Mouse (Mus musculus): Measurements from ENCODE around the gene Pde8b. TPM values are rescaled to one million over a fixed set of nuclear protein-coding genes. Genes with fewer than 3 reads are reported as not detected.

Gene Pde8b
- polyA plus RNA-seq, 1 experiment = 0.88 TPM

- 87% methylated on average over 4 of the region's 4 CpGs for WGBS
- Histone ChIP-seq H3K4me1 (replicated peaks; ENCODE audit: control insufficient read depth, insufficient read depth, low read length) (no peaks in the 10 kb centered on the region), H3K4me3 (ENCODE audit: control insufficient read depth, insufficient read depth, low read length) (no peak overlapping the region), H3K27me3 (ENCODE audit: control insufficient read depth, insufficient read depth, low read length) (no peaks in the 10 kb centered on the region), H3K27ac (ENCODE audit: control insufficient read depth, insufficient read depth, low read length) (no peak overlapping the region), H3K36me3 (ENCODE audit: control insufficient read depth, insufficient read depth, low read length) (no peaks in the 10 kb centered on the region)
- DNase-seq = no peak
- TF ChIP-seq CTCF (IDR thresholded peaks at IDR 0.05; ENCODE audit: borderline replicate concordance, control insufficient read depth, extremely low read depth, insufficient read depth, low read length, poor library complexity) (no peak), POLR2A (IDR thresholded peaks at IDR 0.05; ENCODE audit: control insufficient read depth, extremely low read depth, insufficient read depth, low read length, poor library complexity) (no peak)
Observed at GRCm38 (mm10) chr13:95131848-95132247, 118.3 kb downstream of the Pde8b start.

- Histone ChIP-seq H3K4me3 (ENCODE audit: control insufficient read depth, insufficient read depth, low read length) (no peak overlapping the region), H3K36me3 (ENCODE audit: control insufficient read depth, insufficient read depth, low read length) (no peaks in the 10 kb centered on the region), H3K4me1 (replicated peaks; ENCODE audit: control insufficient read depth, insufficient read depth, low read length) (no peaks in the 10 kb centered on the region), H3K27me3 (ENCODE audit: control insufficient read depth, insufficient read depth, low read length) (no peaks in the 10 kb centered on the region), H3K27ac (ENCODE audit: control insufficient read depth, insufficient read depth, low read length) (no peak overlapping the region)
- 62% methylated on average over 1 of the region's 1 CpGs for WGBS
- TF ChIP-seq CTCF (IDR thresholded peaks at IDR 0.05; ENCODE audit: borderline replicate concordance, control insufficient read depth, extremely low read depth, insufficient read depth, low read length, poor library complexity) = no peak
- no peak for TF ChIP-seq POLR2A (IDR thresholded peaks at IDR 0.05; ENCODE audit: control insufficient read depth, extremely low read depth, insufficient read depth, low read length, poor library complexity)
- no peak for DNase-seq
Observed at GRCm38 (mm10) chr13:95131041-95131440, 119.1 kb downstream of the Pde8b start.

- Histone ChIP-seq H3K4me1 (replicated peaks; ENCODE audit: control insufficient read depth, insufficient read depth, low read length) (no peaks in the 10 kb centered on the region), H3K4me3 (ENCODE audit: control insufficient read depth, insufficient read depth, low read length) (no peak overlapping the region), H3K36me3 (ENCODE audit: control insufficient read depth, insufficient read depth, low read length) (no peaks in the 10 kb centered on the region), H3K27me3 (ENCODE audit: control insufficient read depth, insufficient read depth, low read length) (no peaks in the 10 kb centered on the region), H3K27ac (ENCODE audit: control insufficient read depth, insufficient read depth, low read length) (no peak overlapping the region)
- TF ChIP-seq POLR2A (IDR thresholded peaks at IDR 0.05; ENCODE audit: control insufficient read depth, extremely low read depth, insufficient read depth, low read length, poor library complexity) (no peak), CTCF (IDR thresholded peaks at IDR 0.05; ENCODE audit: borderline replicate concordance, control insufficient read depth, extremely low read depth, insufficient read depth, low read length, poor library complexity) (no peak)
- WGBS = 88% methylated on average over 10 of the region's 10 CpGs
- DNase-seq = no peak
Observed at GRCm38 (mm10) chr13:95127288-95127687, 122.8 kb downstream of the Pde8b start.

GRCm38 (mm10) chr13:95126801-95127200 is 123.3 kb downstream of the Pde8b start:
- Histone ChIP-seq H3K36me3 (ENCODE audit: control insufficient read depth, insufficient read depth, low read length) (no peaks in the 10 kb centered on the region), H3K4me3 (ENCODE audit: control insufficient read depth, insufficient read depth, low read length) (no peak overlapping the region), H3K27ac (ENCODE audit: control insufficient read depth, insufficient read depth, low read length) (no peak overlapping the region), H3K4me1 (replicated peaks; ENCODE audit: control insufficient read depth, insufficient read depth, low read length) (no peaks in the 10 kb centered on the region), H3K27me3 (ENCODE audit: control insufficient read depth, insufficient read depth, low read length) (no peaks in the 10 kb centered on the region)
- no peak for DNase-seq
- TF ChIP-seq POLR2A (IDR thresholded peaks at IDR 0.05; ENCODE audit: control insufficient read depth, extremely low read depth, insufficient read depth, low read length, poor library complexity) (no peak), CTCF (IDR thresholded peaks at IDR 0.05; ENCODE audit: borderline replicate concordance, control insufficient read depth, extremely low read depth, insufficient read depth, low read length, poor library complexity) (no peak)
- 89% methylated on average over 10 of the region's 10 CpGs for WGBS

GRCm38 (mm10) chr13:95125546-95126215 is 124.5 kb downstream of the Pde8b start:
- H3K36me3 ChIP-seq (ENCODE audit: control insufficient read depth, insufficient read depth, low read length) = no peaks in the 10 kb centered on the region
- no peaks in the 10 kb centered on the region for H3K4me1 ChIP-seq (replicated peaks; ENCODE audit: control insufficient read depth, insufficient read depth, low read length)
- TF ChIP-seq POLR2A (IDR thresholded peaks at IDR 0.05; ENCODE audit: control insufficient read depth, extremely low read depth, insufficient read depth, low read length, poor library complexity) (no peak), CTCF (IDR thresholded peaks at IDR 0.05; ENCODE audit: borderline replicate concordance, control insufficient read depth, extremely low read depth, insufficient read depth, low read length, poor library complexity) (no peak)
- no peak for DNase-seq
- no peak overlapping the region for H3K4me3 ChIP-seq (ENCODE audit: control insufficient read depth, insufficient read depth, low read length)
- 92% methylated on average over 4 of the region's 4 CpGs for WGBS
- no peak overlapping the region for H3K27ac ChIP-seq (ENCODE audit: control insufficient read depth, insufficient read depth, low read length)
- no peaks in the 10 kb centered on the region for H3K27me3 ChIP-seq (ENCODE audit: control insufficient read depth, insufficient read depth, low read length)

- no peak for TF ChIP-seq POLR2A (IDR thresholded peaks at IDR 0.05; ENCODE audit: control insufficient read depth, extremely low read depth, insufficient read depth, low read length, poor library complexity)
- TF ChIP-seq CTCF (IDR thresholded peaks at IDR 0.05; ENCODE audit: borderline replicate concordance, control insufficient read depth, extremely low read depth, insufficient read depth, low read length, poor library complexity) = no peak
- Histone ChIP-seq H3K4me3 (ENCODE audit: control insufficient read depth, insufficient read depth, low read length) (no peak overlapping the region), H3K36me3 (ENCODE audit: control insufficient read depth, insufficient read depth, low read length) (no peaks in the 10 kb centered on the region), H3K4me1 (replicated peaks; ENCODE audit: control insufficient read depth, insufficient read depth, low read length) (no peaks in the 10 kb centered on the region), H3K27me3 (ENCODE audit: control insufficient read depth, insufficient read depth, low read length) (no peaks in the 10 kb centered on the region), H3K27ac (ENCODE audit: control insufficient read depth, insufficient read depth, low read length) (no peak overlapping the region)
- no peak for DNase-seq
- WGBS = 96% methylated on average over 4 of the region's 4 CpGs
Observed at GRCm38 (mm10) chr13:95120570-95120969, 129.6 kb downstream of the Pde8b start.

GRCm38 (mm10) chr13:95113763-95114162 is 136.4 kb downstream of the Pde8b start:
- TF ChIP-seq POLR2A (IDR thresholded peaks at IDR 0.05; ENCODE audit: control insufficient read depth, extremely low read depth, insufficient read depth, low read length, poor library complexity) (no peak), CTCF (IDR thresholded peaks at IDR 0.05; ENCODE audit: borderline replicate concordance, control insufficient read depth, extremely low read depth, insufficient read depth, low read length, poor library complexity) (no peak)
- Histone ChIP-seq H3K36me3 (ENCODE audit: control insufficient read depth, insufficient read depth, low read length) (no peaks in the 10 kb centered on the region), H3K27ac (ENCODE audit: control insufficient read depth, insufficient read depth, low read length) (no peak overlapping the region), H3K4me1 (replicated peaks; ENCODE audit: control insufficient read depth, insufficient read depth, low read length) (no peaks in the 10 kb centered on the region), H3K27me3 (ENCODE audit: control insufficient read depth, insufficient read depth, low read length) (no peaks in the 10 kb centered on the region), H3K4me3 (ENCODE audit: control insufficient read depth, insufficient read depth, low read length) (no peak overlapping the region)
- no peak for DNase-seq
- 73% methylated on average over 5 of the region's 5 CpGs for WGBS
